Mouse (Mus musculus) forebrain, embryonic 16.5 days (tissue): Measurements from ENCODE around the gene Cda. TPM values are rescaled to one million over a fixed set of nuclear protein-coding genes. Genes with fewer than 3 reads are reported as not detected.

Source experiments
- ATAC-seq: fragments of 200-750 bp; cut with Nextera tagmentation; 2 replicates; pipeline ENCODE4 v1.8.0; 2017; ENCODE audit warnings: mild to moderate bottlenecking, moderate library complexity
- H3K27ac ChIP-seq: fragments of 300-500 bp; sonication (generic); 2 replicates; pipeline ENCODE4 v1.5.1; 2014; ENCODE audit warnings: low read length, control low read depth
- H3K27me3 ChIP-seq: fragments of 300-500 bp; sonication (generic); replicated peaks from 2 replicates; pipeline ENCODE4 v1.6.1; 2014; ENCODE audit warnings: low read length; ENCODE audit not compliant: control insufficient read depth, insufficient read depth
- H3K36me3 ChIP-seq: fragments of 300-500 bp; sonication (generic); 2 replicates; pipeline ENCODE4 v1.6.1; 2014; ENCODE audit not compliant: control insufficient read depth, insufficient read depth
- H3K4me1 ChIP-seq: fragments of 300-500 bp; sonication (generic); replicated peaks from 2 replicates; pipeline ENCODE4 v1.6.1; 2014; ENCODE audit warnings: low read length; ENCODE audit not compliant: control insufficient read depth, insufficient read depth
- H3K4me2 ChIP-seq: fragments of 300-500 bp; sonication (generic); 2 replicates; pipeline ENCODE4 v1.6.1; 2014; ENCODE audit warnings: mild to moderate bottlenecking, low read length, control low read depth
- H3K4me3 ChIP-seq: fragments of 300-500 bp; sonication (generic); replicated peaks from 2 replicates; pipeline ENCODE4 v1.5.1; 2014; ENCODE audit warnings: mild to moderate bottlenecking, low read length, control low read depth
- H3K9ac ChIP-seq: fragments of 300-500 bp; sonication (generic); replicated peaks from 2 replicates; pipeline ENCODE4 v1.6.1; 2014; ENCODE audit warnings: low read depth, low read length, control low read depth
- H3K9me3 ChIP-seq: fragments of 300-500 bp; sonication (generic); 2 replicates; pipeline ENCODE4 v1.6.1; 2016; ENCODE audit warnings: low read length; ENCODE audit not compliant: control insufficient read depth
- WGBS: fragments of 180-500 bp; shearing (Covaris S2); extraction: QIAGEN DNeasy Blood & Tissue Kit; methylation state at CpG from one replicate; pipeline ENCODE4 v1.1.7; 2014; 5-methylcytosine and 5-hydroxymethylcytosine counted together
- polyA plus RNA-seq: library from polyadenylated mRNA; unstranded; fragments of >200 nt; fragmentation: Nextera tagmentation; extraction: Ambion mirVana; gene quantifications from 2 replicates; pipeline ENCODE4 v1.2.1, GENCODE M21; 2015

Cda gene
- polyA plus RNA-seq = 1.0 and 1.1 TPM in 2 replicates

DNA sequence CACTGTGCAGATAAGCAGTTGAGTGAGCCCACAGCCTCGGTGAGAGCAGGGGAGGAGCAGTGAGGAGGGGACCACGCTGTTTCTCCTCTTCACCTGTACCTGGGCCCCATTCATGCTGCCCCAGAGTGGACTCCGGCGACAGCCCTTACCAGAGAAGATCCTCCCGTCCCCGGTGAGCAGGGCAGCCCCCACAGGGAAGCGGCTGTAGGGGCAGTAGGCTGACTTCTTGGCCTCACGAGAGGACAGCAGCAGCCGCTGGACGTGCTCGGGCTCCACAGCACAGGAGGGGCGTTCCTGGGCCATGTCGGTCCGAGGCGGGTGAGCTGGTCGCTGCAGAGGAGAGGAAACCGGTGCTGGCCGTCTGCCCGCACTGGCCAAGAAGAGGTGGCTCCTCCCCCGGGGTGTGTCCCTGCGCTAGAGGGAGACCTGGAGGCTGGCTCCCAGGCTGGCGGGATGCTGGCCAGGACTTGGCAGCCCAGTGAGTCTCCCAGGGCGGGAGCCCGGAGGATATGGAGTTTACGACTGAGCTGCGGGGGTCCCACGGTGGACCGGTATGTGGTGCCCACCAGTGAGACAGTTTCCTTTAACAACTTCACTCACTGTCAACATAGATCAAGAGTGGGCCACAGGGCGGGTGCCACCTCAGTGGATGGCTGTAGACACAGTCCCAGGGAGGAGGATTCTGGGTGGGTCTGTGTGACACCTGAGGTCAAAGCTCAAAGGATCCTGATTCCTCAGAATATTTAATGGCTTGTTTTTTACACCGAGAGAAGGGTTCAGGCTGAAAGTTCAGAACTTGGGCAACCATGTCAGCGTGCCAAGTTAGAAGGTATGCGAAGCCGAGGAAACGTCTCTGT, at the start of gene Cda:
TSS of gene Cda (minus strand) at position 352 of the 857 bp plus-strand sequence.
- no peaks in the 10 kb centered on the region for H3K9me3 ChIP-seq
- ATAC-seq = peak; percentile 52; the same call in 1 of the 2 replicates
- peak within 1 kb of the TSS; percentile 19 for H3K4me3 ChIP-seq
- peak within 1 kb of the TSS; percentile 48 for H3K4me2 ChIP-seq
- no peak within 1 kb of the TSS for H3K27ac ChIP-seq
- H3K4me1 ChIP-seq = peaks cover 8% of the 10 kb centered on the region
- H3K27me3 ChIP-seq = peaks cover 14% of the 10 kb centered on the region; the same call in 1 of the 2 replicates
- 9% methylated on average over 33 of the region's 34 CpGs for WGBS
- H3K36me3 ChIP-seq = no peaks in the 10 kb centered on the region
- peak within 1 kb of the TSS; percentile 18 for H3K9ac ChIP-seq

DNA sequence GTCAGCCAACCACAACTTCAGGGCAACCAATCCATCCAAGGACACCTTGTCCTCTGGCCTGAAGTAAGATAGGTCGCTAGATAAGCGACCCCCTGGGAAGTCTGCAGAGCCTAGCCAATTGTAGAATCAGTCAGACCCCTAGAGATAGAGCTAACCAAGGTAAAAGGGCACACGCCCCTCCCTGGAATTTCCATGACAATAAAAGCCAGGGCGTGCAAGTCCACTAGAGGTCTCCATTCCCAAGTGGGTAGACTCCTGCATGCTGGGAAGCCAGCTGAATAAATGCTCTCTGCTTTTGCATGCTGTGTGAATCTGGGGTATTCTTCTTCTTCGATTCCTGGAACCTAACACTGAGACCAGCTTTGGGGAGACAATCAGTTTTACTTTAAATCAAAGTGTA, 48.6 kb upstream of the Cda start:
- Histone ChIP-seq H3K27ac (no peak overlapping the region), H3K4me3 (no peak overlapping the region), H3K27me3 (no peaks in the 10 kb centered on the region; the same call in 1 of the 2 replicates), H3K36me3 (no peaks in the 10 kb centered on the region), H3K9me3 (no peaks in the 10 kb centered on the region), H3K9ac (no peak overlapping the region), H3K4me1 (peaks cover 13% of the 10 kb centered on the region), H3K4me2 (no peak overlapping the region)
- WGBS = 61% methylated on average over 5 of the region's 5 CpGs
- no peak for ATAC-seq

DNA sequence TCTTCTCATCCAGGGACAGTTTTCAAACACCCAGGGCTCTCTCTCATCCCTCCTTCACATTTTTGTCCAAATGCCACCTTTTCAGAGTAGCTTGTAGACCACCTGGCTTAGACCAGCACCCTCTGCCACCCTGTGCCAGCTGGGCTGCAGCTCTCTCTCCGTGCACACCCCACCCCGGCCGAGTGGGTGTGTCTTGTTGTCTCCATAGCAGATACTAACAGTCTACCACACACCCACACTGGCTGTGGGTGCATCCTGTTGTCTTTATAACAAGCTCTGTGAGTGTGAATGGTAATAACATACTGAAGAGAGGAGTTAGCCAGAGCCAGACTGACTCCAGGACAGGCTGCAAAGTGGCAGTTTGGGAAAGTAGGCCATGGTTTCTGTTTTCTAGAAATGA, 48.2 kb upstream of the Cda start:
- Histone ChIP-seq H3K27me3 (peaks cover 2% of the 10 kb centered on the region), H3K9ac (no peak overlapping the region), H3K36me3 (no peaks in the 10 kb centered on the region), H3K4me1 (peaks cover 13% of the 10 kb centered on the region), H3K4me3 (no peak overlapping the region), H3K27ac (no peak overlapping the region), H3K4me2 (no peak overlapping the region), H3K9me3 (no peaks in the 10 kb centered on the region)
- 77% methylated on average over 3 of the region's 3 CpGs for WGBS
- no peak for ATAC-seq

DNA sequence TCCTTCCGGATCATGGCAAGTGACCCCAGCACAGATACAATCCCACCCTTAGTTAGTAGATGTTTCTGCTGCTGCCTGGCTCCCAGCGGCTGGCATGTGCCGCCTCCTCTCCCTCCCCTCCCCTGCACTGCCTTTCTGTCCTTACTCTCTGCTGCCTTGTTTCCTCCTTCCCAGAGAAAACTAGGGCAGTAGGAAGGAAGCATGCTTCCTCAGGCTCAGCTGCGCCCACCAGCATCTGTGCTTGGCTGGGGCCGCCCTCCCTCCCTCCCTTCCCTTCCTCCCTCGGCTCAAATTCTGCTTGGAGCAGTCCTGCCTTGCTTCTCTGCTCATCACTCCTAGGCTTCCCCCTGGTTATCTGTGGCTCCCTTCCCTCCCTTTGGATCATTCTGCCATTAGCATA, 46.9 kb upstream of the Cda start:
- H3K27me3 ChIP-seq = peaks cover 10% of the 10 kb centered on the region
- 24% methylated on average over 5 of the region's 6 CpGs for WGBS
- peaks cover 13% of the 10 kb centered on the region for H3K4me1 ChIP-seq
- no peak overlapping the region; the same call in 1 of the 2 replicates for H3K4me2 ChIP-seq
- no peak overlapping the region for H3K4me3 ChIP-seq
- H3K27ac ChIP-seq = 0 out of 2 replicates have a peak overlapping the region, but pooled peaks have one; percentile 32
- peak; percentile 55; the same call in 1 of the 2 replicates for ATAC-seq
- no peaks in the 10 kb centered on the region for H3K36me3 ChIP-seq
- no peaks in the 10 kb centered on the region for H3K9me3 ChIP-seq
- no peak overlapping the region for H3K9ac ChIP-seq

DNA sequence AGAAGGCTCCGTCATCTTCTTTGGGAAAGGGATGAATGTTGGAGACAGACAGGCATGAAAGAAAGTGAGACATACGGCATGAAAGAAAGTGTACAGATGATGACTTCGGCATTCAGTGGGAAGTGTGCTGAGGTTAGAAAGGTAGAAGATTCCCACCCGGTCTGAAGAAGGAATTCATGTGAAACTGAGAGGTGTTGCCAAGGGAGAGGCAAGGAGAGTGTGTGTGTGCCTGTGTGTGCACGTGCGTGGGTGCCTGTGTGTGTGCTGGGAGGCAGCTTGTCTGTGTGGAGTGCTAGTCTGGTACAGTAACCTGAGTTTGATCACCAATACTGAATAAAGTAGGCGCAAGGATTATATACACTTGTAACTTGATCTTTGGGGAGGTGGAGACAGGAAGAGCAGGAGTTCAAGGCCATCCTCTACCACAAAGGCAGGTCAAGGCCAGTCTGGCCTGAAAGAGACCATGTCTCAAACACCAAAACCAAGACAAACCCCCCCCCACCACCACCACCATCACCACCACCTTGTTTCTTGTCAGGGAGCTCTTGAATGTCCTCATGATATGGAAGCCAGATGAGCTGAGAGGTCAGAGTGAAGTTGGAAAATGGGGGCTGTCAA, 43.8 kb upstream of the Cda start:
- Histone ChIP-seq H3K4me2 (no peak overlapping the region), H3K27me3 (peaks cover 10% of the 10 kb centered on the region), H3K9ac (no peak overlapping the region), H3K4me3 (no peak overlapping the region), H3K9me3 (no peaks in the 10 kb centered on the region), H3K4me1 (peaks cover 7% of the 10 kb centered on the region), H3K36me3 (no peaks in the 10 kb centered on the region), H3K27ac (no peak overlapping the region)
- 60% methylated on average over 7 of the region's 7 CpGs for WGBS
- no peak for ATAC-seq

DNA sequence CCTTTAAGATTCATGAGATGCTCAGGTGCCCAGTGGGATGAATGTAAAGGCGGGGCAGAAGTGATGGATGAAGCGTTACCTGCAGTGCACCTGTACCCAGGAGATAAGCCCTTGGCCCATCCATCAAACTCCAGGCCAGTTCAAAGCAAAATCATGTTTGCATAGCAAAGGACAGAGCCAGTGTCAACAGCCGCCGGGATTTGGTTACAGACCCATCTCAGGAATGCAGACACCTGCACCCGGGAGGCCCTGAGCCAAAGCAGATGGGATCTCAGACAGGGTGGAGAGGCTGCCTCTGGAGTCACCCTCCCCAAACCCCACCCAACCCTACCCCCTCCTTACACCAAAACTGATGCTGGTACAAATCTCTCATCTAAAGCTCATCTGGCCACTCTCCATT, 43.2 kb upstream of the Cda start:
- Histone ChIP-seq H3K9ac (no peak overlapping the region), H3K36me3 (no peaks in the 10 kb centered on the region), H3K4me2 (no peak overlapping the region), H3K4me3 (no peak overlapping the region), H3K27ac (no peak overlapping the region), H3K9me3 (no peaks in the 10 kb centered on the region), H3K4me1 (peaks cover 7% of the 10 kb centered on the region), H3K27me3 (peaks cover 10% of the 10 kb centered on the region)
- WGBS = 20% methylated on average over 5 of the region's 5 CpGs
- no peak for ATAC-seq

DNA sequence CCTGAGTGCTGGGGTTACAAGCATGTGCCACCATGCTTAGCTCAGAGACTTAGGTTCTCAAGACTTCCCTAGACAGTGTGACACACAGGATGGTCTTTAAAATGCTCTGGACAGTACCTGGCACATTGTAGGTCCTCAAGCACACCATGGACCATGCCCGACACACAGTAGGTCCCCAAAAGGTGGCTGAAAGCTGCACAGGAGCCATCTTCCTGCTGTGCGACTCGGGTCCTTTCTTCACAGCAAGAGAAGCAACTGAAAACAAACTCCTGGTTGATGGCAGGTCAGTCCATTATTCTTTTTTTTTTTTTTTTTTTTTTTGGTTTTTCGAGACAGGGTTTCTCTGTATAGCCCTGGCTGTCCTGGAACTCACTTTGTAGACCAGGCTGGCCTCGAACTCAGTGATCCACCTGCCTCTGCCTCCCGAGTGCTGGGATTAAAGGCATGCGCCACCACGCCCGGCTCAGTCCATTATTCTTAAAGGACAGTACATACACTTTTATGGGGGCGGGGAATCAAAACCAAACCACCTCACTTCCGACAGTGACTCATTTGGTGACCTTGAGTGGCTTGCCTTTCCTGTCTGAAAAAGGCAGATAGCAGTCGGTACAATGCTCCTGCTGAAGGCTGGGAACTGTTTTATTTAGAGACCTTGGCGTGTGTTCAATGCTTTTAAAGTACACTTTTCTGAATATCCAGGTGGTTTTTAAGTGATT, 39.8 kb upstream of the Cda start:
- H3K36me3 ChIP-seq = no peaks in the 10 kb centered on the region
- no peaks in the 10 kb centered on the region for H3K4me1 ChIP-seq
- H3K9ac ChIP-seq = no peak overlapping the region
- WGBS = 79% methylated on average over 12 of the region's 13 CpGs
- no peak for ATAC-seq
- H3K4me3 ChIP-seq = no peak overlapping the region
- no peak overlapping the region for H3K4me2 ChIP-seq
- H3K27ac ChIP-seq = no peak overlapping the region
- no peaks in the 10 kb centered on the region for H3K9me3 ChIP-seq
- H3K27me3 ChIP-seq = peaks cover 10% of the 10 kb centered on the region

DNA sequence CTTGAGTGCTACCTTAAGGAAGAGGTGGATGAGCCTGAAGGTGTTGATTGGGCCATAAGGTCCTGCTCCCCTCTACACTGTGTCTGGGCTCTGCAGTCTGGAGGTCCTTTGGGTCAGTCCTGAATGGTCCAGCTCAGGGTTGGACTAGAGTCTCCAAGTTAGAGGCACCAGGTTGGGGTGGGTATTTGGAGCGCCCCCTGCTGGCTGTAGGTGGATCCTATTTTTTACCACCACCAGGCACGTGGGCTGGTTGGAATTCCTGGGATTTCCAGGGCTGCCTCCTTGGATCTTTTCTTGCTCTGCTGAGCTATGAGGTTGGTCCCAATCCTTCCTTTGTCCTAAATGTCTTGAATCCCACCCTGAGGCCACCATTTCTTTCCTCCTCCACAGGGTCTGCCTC, 37.0 kb upstream of the Cda start:
- no peak for ATAC-seq
- 0% methylated on average over 2 of the region's 2 CpGs for WGBS

DNA sequence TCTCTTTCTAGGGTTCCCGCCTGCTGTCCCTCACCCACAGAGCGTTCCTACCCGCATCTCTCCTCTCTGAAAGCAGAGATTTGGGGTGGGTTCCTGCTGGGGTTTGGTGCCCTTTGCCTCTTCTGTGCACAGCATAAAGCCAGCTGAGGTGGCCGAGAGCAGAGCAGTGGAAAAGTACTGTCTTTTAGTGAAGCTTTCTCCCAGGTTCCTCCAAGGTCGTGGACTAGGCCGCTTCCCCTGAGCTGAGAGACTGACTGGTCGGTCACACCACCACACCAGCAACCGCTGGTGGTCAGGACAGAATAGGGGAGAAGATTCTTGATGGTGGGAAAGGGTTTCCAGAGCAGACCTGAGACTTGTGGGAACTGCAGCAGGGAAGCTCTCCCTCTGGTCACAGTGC, 28.9 kb upstream of the Cda start:
- whole genome bisulfite sequencing = 3% methylated on average over 8 of the region's 8 CpGs
- H3K9ac ChIP-seq = no peak overlapping the region; the same call in 1 of the 2 replicates
- no peak for ATAC-seq

More for the DNA sequence above, 37.0 kb upstream of the Cda start:
- no peaks in the 10 kb centered on the region for H3K4me1 ChIP-seq
- H3K4me2 ChIP-seq = no peak overlapping the region
- H3K27me3 ChIP-seq = peaks cover 6% of the 10 kb centered on the region; the same call in 1 of the 2 replicates
- H3K36me3 ChIP-seq = no peaks in the 10 kb centered on the region
- no peak overlapping the region for H3K27ac ChIP-seq
- no peaks in the 10 kb centered on the region for H3K9me3 ChIP-seq
- H3K4me3 ChIP-seq = no peak overlapping the region
- H3K9ac ChIP-seq = no peak overlapping the region

More for the DNA sequence above, 28.9 kb upstream of the Cda start:
- Histone ChIP-seq H3K4me1 (peaks cover 16% of the 10 kb centered on the region), H3K9me3 (no peaks in the 10 kb centered on the region), H3K4me2 (peak overlapping the region; percentile 76), H3K4me3 (peak overlapping the region; percentile 52), H3K27ac (no peak overlapping the region), H3K36me3 (no peaks in the 10 kb centered on the region), H3K27me3 (peaks cover 64% of the 10 kb centered on the region)
